Mouse (Mus musculus) adrenal gland, adult (tissue): ENCODE results near the gene Dll4.

Experiments used
- DNase-seq, 2 experiments: peaks; one replicate each; pipeline ENCODE4 v3.0.0; 2022 to 2023; ENCODE audit warnings: low spot score in 1 of 2; ENCODE audit not compliant: inconsistent age in 2 of 2

The Dll4 gene

DNA sequence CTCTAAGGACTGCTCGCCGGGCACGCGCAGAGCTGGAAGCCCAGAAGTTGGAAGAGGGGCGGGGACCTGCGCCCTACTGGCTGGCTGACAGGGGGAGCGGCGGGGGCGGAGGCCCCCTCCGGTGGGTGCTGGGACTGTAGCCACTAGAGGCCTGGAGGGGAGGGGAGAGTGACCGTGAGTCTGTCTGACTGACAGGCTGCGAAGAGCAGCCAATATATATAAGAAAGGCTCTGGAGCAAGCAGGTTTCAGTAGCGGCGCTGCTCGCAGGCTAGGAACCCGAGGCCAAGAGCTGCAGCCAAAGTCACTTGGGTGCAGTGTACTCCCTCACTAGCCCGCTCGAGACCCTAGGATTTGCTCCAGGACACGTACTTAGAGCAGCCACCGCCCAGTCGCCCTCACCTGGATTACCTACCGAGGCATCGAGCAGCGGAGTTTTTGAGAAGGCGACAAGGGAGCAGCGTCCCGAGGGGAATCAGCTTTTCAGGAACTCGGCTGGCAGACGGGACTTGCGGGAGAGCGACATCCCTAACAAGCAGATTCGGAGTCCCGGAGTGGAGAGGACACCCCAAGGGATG is at the start of gene Dll4:
Gene Dll4, plus strand, starts transcription at position 217 of the 576 bp plus-strand sequence.
- peak; percentile 78 to 83 for DNase-seq

DNA sequence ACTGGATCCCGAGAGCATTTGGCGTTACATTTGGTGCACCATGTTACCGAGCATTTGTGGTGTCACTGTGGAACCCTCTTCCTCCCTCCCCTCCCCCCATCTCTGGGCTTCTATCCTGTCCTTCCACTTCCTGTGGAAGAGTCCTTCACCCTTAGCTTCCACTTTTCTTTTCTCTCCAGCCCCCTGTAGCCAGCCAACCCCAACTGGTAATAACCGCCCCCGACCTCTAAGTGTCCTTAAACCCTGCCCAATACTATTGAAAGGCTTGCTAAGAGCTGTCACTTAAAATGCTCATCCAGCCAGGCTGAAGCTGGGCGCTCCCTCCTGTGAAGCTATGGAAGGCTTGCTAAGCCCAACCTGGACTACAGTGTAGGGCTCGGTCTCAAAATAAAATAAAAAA is 48.7 kb upstream of the Dll4 start:
- DNase-seq: no peak

DNA sequence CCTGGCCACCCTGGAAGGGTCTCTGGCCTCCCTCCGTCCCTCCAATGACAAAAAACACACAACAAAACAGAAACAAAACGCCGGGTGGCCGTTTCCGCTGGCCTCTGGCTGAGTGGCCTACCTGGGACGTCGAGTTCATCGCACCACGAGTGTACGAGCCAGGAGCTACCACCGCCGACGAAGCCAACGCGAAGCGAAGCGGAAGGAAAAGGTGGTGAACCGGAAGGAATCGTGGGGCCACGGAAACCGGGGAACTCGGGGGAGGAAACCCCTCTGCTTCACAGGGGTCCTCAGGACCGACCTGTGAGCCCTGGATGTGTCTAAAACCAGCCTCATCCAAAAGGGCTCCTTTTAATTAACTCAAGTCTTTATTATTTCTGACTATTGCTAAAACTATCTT is 47.8 kb upstream of the Dll4 start:
- DNase-seq: no peak

DNA sequence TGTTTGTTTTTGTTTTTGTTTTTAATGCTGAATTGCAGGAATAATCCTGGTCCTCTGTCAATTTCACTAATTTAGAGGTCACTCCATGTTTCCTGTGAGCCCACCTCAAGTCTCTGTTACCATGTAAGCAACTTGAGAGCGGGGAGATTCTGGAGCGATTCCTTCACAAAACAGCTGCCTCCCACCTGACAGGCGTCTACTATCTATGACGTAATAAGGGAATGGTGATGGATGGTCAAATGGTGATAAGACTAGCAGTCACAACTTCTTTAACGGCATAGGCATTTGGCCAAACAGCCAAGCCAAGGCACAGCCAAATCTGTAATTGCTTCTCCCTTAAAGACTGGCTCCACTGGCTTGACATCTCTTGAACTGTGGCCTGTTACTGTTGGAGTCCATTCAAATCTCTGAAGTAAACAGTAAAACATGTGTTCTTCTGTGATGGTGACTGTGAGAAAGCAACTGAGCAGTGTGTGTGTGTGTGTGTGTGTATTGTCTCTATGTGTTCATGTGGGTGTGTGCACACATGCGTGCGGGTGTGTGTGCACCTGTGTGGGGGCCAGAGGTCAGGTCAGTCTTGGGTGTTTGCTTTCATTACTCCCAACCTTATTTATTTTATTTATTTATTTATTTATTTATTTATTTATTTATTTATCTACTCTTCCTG is 43.6 kb upstream of the Dll4 start:
- DNase-seq: no peak

DNA sequence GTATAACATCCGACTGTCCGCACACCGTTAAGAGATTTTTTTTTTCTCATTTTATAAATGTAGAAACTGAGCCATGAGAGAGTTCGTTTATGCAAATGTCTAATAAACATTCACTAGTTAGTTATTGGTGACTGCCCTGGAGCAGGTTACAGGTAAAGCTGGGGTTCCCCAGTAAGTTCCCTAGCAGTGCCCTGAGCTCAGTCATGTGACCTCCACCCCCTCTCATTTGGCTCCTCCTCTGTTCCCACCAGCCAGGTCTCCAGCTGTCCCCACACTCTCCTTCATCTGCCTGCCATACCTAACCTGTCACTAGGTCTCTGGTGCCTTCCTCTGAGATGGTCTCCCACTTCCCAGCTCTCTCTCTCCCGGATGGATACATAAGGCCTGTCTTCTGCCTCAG is 38.2 kb upstream of the Dll4 start:
- DNase-seq: peak in 1 of 2 experiments; percentile 41

DNA sequence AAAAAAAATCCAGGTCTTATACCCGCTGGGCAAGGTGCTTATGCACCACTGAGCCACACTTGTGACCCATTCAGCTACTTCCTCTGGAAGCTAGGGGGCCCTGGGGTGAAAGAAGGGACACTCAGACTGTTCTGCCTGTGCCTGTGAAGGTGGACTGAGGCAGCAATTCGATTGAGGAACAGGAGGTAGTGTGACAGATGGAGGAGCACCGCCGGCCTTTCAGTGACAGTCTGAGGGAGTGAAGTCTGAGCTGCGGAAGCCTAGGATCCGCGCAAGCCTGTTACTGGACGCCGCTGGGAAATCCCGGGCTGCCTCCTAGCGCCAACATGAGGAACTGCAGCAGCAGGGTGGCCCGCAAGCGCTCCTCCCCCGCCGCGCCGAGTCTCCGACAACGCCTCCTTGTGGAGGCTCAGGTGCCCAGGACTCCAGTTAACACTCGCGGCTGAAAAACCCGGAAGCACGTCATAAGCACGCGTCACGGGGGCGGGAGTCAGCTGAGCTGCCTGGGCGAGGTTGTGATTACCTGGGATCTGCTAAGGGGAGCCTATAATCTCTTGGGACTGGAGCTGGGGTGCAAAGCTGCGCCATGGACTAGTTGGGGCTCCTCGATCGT is 37.2 kb upstream of the Dll4 start, which contains the start of gene Vps18:
Gene Vps18, plus strand, starts transcription at position 471 of the 613 bp plus-strand sequence.
- peak; percentile 98 to 99 for DNase-seq

DNA sequence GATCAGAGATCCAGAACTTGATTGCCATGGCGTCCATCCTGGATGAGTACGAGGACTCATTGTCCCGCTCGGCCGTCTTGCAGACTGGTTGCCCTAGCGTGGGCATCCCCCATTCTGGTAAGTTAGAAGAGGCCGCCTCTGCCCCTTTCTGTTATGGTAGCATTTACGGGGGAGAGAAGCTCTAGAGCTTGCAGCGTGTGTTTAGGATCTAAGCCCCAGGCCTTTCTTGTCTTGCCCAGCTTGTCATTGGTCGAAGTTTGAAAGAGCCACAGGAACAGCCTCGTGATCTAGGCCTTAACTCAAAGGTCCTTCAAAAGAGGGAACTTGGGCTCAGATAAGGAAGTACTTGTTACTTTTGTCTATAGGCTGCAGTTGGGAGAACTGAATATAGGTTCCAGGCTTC is 36.6 kb upstream of the Dll4 start:
- no peak for DNase-seq

DNA sequence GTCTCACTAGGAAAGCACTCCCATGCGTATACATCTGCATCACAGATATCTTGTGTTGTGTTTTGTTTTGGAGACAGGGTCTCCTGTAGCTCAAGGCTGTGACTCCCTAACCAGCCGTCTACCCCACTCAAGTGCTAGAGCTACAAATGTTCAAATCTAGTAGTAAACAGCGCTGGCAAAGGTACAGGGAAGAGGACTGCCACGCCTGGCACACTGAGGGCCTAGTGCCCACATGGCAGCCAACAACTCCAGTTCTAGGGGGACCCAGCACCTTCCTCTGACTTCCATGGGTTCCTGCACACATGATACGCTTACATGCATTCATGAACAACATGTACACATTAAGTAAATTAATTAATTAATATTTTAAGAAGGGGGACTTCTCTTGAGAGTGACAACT is 33.3 kb upstream of the Dll4 start:
- no peak for DNase-seq

DNA sequence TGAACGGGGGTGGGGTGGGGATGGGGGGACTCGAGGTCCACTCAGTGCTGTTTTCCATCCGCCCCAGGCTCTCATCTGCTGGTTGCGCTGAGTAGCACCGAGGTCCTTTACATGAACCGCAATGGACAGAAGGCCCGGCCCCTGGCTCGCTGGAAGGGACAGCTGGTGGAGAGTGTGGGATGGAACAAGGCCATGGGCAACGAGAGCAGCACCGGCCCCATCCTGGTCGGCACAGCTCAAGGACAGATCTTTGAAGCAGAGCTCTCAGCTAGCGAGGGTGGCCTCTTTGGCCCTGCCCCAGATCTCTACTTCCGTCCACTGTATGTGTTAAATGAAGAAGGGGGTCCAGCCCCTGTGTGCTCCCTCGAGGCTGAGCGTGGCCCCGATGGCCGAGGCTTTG is 32.7 kb upstream of the Dll4 start:
- DNase-seq: peak in 1 of 2 experiments; percentile 62

DNA sequence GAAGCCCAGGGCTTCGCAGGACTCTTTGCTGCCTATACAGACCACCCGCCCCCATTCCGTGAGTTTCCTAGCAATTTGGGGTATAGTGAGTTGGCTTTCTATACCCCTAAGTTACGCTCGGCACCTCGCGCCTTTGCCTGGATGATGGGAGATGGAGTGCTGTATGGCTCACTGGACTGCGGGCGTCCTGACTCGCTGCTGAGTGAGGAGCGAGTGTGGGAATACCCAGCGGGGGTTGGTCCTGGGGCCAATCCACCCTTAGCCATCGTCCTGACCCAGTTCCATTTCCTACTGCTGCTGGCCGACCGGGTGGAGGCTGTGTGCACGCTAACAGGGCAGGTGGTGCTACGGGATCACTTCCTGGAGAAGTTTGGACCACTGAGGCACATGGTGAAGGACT is 32.3 kb upstream of the Dll4 start:
- DNase-seq: peak in 1 of 2 experiments; percentile 26

DNA sequence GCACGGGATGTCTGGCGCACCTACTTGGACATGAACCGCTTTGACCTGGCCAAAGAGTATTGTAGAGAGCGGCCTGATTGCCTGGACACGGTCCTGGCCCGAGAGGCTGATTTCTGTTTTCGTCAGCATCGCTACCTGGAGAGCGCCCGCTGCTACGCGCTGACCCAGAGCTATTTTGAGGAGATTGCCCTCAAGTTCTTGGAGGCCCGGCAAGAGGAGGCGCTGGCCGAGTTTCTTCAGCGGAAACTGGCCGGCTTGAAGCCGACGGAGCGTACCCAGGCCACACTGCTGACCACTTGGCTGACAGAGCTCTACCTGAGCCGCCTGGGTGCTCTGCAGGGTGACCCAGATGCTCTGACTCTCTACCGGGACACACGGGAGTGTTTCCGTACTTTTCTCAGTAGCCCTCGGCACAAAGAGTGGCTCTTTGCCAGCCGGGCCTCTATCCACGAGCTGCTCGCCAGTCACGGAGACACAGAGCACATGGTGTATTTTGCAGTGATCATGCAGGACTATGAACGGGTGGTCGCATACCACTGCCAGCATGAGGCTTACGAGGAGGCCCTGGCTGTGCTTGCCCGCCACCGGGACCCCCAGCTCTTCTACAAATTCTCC is 31.7 kb upstream of the Dll4 start:
- peak in 1 of 2 experiments; percentile 24 for DNase-seq

DNA sequence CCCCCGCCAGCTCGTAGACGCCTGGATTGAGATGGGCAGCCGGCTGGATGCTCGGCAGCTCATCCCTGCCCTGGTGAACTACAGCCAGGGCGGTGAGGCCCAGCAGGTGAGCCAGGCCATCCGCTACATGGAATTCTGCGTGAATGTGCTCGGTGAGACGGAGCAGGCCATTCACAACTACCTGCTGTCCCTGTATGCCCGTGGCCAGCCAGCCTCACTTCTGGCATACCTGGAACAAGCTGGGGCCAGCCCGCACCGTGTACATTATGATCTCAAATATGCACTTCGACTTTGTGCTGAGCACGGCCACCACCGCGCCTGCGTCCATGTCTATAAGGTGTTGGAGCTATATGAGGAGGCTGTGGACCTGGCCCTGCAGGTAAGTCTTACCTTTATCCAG is 31.2 kb upstream of the Dll4 start:
- DNase-seq: peak in 1 of 2 experiments; percentile 23

DNA sequence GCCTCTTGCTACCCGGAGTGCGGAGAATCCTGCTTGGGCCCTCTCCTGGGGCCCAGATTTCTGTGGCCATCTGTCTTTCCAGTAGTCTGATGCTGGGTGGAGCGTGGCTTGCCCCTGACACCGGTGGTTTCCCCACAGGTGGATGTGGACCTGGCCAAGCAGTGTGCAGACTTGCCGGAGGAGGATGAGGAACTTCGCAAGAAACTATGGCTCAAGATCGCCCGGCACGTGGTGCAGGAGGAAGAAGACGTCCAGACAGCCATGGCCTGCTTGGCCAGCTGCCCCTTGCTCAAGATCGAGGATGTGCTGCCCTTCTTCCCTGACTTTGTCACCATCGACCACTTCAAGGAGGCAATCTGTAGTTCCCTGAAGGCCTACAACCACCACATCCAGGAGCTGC is 28.8 kb upstream of the Dll4 start:
- DNase-seq: peak in 1 of 2 experiments; percentile 23

DNA sequence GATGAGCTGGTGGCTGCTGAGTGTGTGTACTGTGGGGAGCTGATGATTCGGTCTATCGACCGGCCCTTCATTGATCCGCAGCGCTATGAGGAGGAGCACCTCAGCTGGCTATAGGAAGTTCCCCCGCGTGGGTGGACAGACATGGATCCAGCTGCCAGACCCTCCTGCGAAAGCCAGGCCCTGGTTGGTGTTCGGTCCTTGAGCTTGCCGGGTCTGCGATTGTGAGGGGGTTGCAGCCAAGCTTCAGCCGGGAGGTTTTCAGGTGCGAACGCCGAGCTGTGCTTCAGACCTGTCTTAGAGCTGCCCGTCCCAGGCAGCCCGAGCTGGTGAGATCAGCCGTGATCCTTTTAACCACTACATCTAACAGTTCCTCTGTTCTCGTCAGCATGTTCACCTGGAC is 28.1 kb upstream of the Dll4 start:
- DNase-seq: peak in 1 of 2 experiments; percentile 28

DNA sequence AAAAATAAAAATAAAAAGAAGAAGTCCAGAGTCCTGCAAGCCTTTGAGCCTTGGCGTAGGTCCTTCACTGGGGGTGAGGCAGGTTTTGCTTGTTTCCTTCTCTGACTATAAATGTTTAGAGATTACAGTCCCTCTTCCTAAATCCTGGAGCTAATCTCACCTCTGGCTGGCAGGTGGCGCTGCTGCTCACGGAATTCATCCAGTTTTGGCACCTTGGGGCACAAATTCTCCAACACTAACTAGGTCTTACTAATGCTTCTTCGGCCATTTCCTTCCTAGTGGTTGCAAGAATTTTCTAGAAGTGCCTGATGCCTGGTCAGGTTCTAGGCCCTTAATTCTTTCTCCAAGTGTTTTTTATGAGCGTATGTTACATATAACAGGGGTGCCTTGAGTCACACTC is 27.3 kb upstream of the Dll4 start:
- DNase-seq: peak; percentile 61 to 90

DNA sequence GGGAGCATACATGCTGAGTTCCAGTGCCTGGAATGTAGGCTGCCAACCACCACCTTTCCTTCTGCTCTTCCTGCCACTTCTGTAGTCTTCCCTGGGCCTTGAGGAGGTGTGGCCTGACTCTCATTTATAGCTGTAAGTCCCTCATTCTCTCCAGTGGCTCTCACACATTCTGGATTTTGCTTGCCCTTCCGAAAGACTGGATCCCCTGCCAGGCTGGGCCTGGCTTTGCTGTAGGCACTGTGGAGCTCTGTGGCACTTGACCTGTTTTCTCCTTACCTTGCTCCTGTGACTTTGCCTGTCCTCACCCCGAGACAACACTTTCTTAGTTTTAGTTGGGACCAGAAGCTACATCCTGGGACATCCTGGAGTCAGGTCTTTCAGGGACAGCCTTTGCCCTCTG is 26.7 kb upstream of the Dll4 start:
- DNase-seq: peak in 1 of 2 experiments; percentile 33

DNA sequence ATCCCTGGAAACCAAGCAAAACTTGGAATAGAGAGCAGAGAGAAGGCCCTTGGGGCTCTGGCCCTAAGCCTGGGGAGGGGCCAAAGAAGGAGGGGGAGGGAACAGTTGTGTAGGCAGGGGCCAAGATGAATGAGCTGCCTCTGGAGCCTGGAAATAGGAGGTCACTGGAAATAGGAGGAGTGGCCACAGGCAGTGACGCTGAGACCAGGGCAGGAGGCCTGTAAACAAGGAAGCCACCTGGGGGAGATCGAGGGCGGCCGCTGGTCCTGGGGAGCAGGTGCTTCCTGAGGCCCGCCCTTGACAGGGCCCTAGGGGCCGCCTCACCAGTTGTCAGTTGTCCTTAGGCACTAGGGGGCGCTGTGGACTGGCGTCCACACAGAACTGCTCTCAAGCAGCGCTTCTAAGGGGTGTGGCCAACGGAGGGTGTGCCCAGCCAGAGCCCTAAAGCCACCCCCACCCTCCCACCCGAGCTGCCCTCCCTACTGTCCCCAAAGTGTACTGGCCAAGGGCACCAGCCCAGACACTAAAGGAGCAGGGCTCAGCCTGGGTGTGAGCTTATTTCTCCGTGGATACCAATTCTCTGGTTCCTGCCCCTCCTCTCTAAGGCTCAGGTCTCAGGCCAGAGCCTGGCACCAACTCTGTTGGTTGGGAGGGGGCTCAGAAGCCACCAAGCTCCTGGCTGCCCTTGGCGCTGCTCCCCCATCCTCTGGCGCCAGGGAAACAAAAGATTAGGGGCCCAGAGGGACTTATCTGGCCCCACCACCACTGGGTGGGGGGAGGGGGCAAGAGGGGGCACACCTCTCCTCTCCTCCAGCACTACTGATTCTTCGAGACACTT is 25.4 kb upstream of the Dll4 start:
- DNase-seq: peak; percentile 88 to 95

DNA sequence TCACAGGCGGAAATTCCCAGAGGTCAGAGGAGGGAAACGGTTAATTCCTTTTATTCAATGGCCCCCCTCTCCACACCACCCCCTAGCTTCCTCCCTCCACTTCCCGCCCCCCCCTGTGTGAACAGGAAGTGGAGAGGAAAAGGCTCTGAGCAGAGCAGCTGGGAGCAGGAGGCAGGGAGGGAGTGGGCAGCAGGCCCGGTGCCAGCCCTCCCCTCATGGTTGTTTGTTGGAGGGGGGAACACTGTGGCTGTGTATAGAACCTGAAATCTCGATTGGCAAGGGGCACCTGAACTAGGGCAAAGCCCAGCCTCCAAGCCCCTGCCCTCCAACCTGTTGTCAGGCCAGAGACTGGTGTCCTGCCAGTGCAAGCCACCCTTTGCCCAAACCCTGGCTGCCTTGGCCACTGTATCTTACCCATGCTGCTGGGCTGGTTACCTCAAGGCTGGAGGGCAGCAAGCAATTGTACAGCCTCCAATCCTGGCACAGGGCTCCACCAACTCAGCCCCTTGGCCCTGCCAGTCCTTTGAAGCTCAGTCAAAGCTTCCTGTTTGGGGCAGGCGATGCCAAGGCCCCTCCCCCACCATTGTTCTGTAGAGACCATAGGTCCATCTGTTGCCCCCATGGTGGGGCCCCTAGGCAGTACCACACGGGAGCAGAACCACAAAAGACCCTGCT is 24.6 kb upstream of the Dll4 start:
- peak; percentile 63 to 76 for DNase-seq

DNA sequence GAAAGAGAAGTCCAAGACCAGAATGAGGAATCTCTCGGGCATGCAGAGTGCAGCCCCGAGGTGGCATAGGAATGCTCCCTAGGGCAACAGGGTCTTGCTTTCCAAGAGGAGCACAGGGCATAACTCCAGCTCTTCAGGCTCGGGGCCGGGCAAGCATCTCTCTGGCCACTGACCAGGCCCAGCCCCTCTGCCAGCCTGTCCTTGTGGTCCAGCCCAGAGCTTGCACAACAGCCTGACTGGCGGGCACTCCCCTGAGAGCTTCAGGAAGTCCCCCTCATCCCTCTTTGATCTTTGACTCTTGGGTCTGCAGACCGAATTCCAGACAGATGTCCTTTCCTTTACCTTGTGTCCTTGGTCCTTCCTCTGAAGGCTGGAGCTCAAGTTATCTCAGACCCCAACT is 22.7 kb upstream of the Dll4 start:
- peak; percentile 29 to 72 for DNase-seq

DNA sequence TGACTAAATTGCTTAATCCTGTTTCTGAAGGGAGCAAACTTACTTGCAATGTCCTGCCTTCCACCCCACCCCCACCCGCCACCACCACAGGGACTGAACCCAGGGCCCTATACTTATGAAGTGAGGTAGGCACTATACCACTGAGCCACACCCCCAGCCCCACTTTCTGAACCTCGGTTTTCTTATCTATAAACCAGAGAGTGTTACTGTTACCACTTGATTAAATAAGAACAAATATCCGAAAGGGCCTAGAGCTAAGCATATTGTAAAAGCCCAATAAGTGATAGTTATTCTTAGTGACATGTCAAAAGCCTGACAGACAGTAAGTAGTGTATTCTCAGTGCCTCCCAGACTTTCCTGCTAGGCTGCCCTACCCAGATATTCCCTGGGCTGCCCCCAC is 21.2 kb upstream of the Dll4 start:
- DNase-seq: peak in 1 of 2 experiments; percentile 23
